Mouse (Mus musculus) myocyte (in vitro differentiated cells): ENCODE results near the gene Stk39. TPM values are rescaled to one million over a fixed set of nuclear protein-coding genes. Genes with fewer than 3 reads are reported as not detected.

Experiments
- H3K27me3 ChIP-seq: one replicate; pipeline ENCODE4 v1.6.1; 2011; ENCODE audit not compliant: control insufficient read depth, insufficient read depth, insufficient read length
- H3K36me3 ChIP-seq: one replicate; pipeline ENCODE4 v1.6.1; 2011; ENCODE audit not compliant: control insufficient read depth, insufficient read depth
- H3K4me2 ChIP-seq: one replicate; pipeline ENCODE4 v1.6.1; 2011; ENCODE audit warnings: low read depth, control low read depth
- H3K4me3 ChIP-seq: one replicate; pipeline ENCODE4 v1.5.1; 2011; ENCODE audit warnings: mild to moderate bottlenecking, control low read depth, moderate library complexity
- H3K79me2 ChIP-seq: one replicate; pipeline ENCODE4 v1.6.1; 2011; ENCODE audit not compliant: control insufficient read depth, insufficient read depth
- H3ac ChIP-seq: one replicate; pipeline ENCODE4 v1.6.1; 2011; ENCODE audit not compliant: control insufficient read depth, insufficient read length
- CEBPB ChIP-seq: IDR thresholded peaks from 2 replicates; pipeline ENCODE4 v1.6.1; 2011; ENCODE audit warnings: mild to moderate bottlenecking, moderate library complexity; ENCODE audit not compliant: poor library complexity, insufficient read depth, severe bottlenecking
- E2F4 ChIP-seq: IDR thresholded peaks from one replicate; pipeline ENCODE4 v1.6.1; 2011; ENCODE audit warnings: mild to moderate bottlenecking, control low read depth, moderate library complexity; ENCODE audit not compliant: insufficient read depth
- MAX ChIP-seq: IDR thresholded peaks from one replicate; pipeline ENCODE4 v1.6.1; 2011; ENCODE audit warnings: low read depth, mild to moderate bottlenecking, control low read depth
- MYOD1 ChIP-seq, 3 experiments: IDR thresholded peaks; one replicate each; pipeline ENCODE4 v1.6.1; 2011; ENCODE audit warnings: control low read depth in 2 of 3, low read depth in 2 of 3, mild to moderate bottlenecking in 2 of 3, moderate library complexity in 1 of 3; ENCODE audit not compliant: insufficient read length in 2 of 3, control insufficient read depth in 1 of 3
- MYOG ChIP-seq, 3 experiments: IDR thresholded peaks; one replicate each; pipeline ENCODE4 v1.6.1; 2011; ENCODE audit warnings: control low read depth in 2 of 3, low read depth in 2 of 3, mild to moderate bottlenecking in 2 of 3; ENCODE audit not compliant: insufficient read length in 2 of 3, control insufficient read depth in 1 of 3, insufficient read depth in 1 of 3
- POLR2A ChIP-seq: IDR thresholded peaks from one replicate; pipeline ENCODE4 v1.6.1; 2011; ENCODE audit warnings: low read depth, mild to moderate bottlenecking, control low read depth, moderate library complexity; ENCODE audit not compliant: insufficient read length
- POLR2AphosphoS2 ChIP-seq: IDR thresholded peaks from one replicate; pipeline ENCODE4 v1.6.1; 2011; ENCODE audit warnings: low read depth, control low read depth; ENCODE audit not compliant: insufficient read length
- REST ChIP-seq: IDR thresholded peaks from one replicate; pipeline ENCODE4 v1.6.1; 2011; ENCODE audit warnings: mild to moderate bottlenecking, control low read depth, moderate library complexity; ENCODE audit not compliant: insufficient read depth, insufficient read length
- SRF ChIP-seq: IDR thresholded peaks from one replicate; pipeline ENCODE4 v1.6.1; 2011; ENCODE audit warnings: low read depth; ENCODE audit not compliant: control insufficient read depth, insufficient read length
- TCF12 ChIP-seq: IDR thresholded peaks from one replicate; pipeline ENCODE4 v1.6.1; 2011; ENCODE audit warnings: mild to moderate bottlenecking, control low read depth; ENCODE audit not compliant: poor library complexity, insufficient read depth, severe bottlenecking
- TCF3 ChIP-seq: IDR thresholded peaks from one replicate; pipeline ENCODE4 v1.6.1; 2011; ENCODE audit warnings: low read depth, control low read depth; ENCODE audit not compliant: insufficient read length
- USF1 ChIP-seq: IDR thresholded peaks from one replicate; pipeline ENCODE4 v1.6.1; 2011; ENCODE audit warnings: low read depth, mild to moderate bottlenecking, control low read depth, moderate library complexity
- polyA plus RNA-seq: library from polyadenylated mRNA; unstranded; fragments of >200 nt; fragmentation: generic; extraction: Trizol; gene quantifications from one replicate; pipeline ENCODE4 v1.2.1, GENCODE M21; 2012; ENCODE audit warnings: missing spikeins

The Stk39 gene
- polyA plus RNA-seq, 1 experiment = 4.7 TPM

- no peaks in the 10 kb centered on the region for H3K27me3 ChIP-seq
- H3K4me3 ChIP-seq = no peak overlapping the region
- H3K4me2 ChIP-seq = no peak overlapping the region
- H3ac ChIP-seq = no peak overlapping the region
- TF ChIP-seq POLR2AphosphoS2 = no peak
- TF ChIP-seq MYOG (IDR thresholded peaks at IDR 0.05; ENCODE audit: control insufficient read depth in 1 of 3, insufficient read depth in 1 of 3, insufficient read length in 2 of 3, low read depth in 2 of 3) = no peak
- no peak for TF ChIP-seq REST
- no peak for TF ChIP-seq TCF3
- TF ChIP-seq USF1 = no peak
- no peaks in the 10 kb centered on the region for H3K36me3 ChIP-seq
- H3K79me2 ChIP-seq = no peaks in the 10 kb centered on the region
These were observed 35.8 kb downstream of the Stk39 start for GRCm38 (mm10) chr2:68436305-68436704.

GRCm38 (mm10) chr2:68435494-68436255 lies 36.4 kb downstream of the Stk39 start:
- H3K79me2 ChIP-seq = no peaks in the 10 kb centered on the region
- no peak overlapping the region for H3K4me3 ChIP-seq
- no peak overlapping the region for H3ac ChIP-seq
- H3K4me2 ChIP-seq = no peak overlapping the region
- TF ChIP-seq USF1 (no peak), TCF3 (no peak), CEBPB (no peak), MYOG (IDR thresholded peaks at IDR 0.05; ENCODE audit: control insufficient read depth in 1 of 3, insufficient read depth in 1 of 3, insufficient read length in 2 of 3, low read depth in 2 of 3) (no peak), POLR2AphosphoS2 (no peak), MYOD1 (IDR thresholded peaks at IDR 0.05; ENCODE audit: control insufficient read depth in 1 of 3, insufficient read length in 2 of 3, low read depth in 2 of 3) (no peak), POLR2A (no peak), SRF (no peak), E2F4 (no peak), REST (no peak), TCF12 (no peak), MAX (no peak)
- H3K27me3 ChIP-seq = no peaks in the 10 kb centered on the region
- H3K36me3 ChIP-seq = no peaks in the 10 kb centered on the region

- no peak overlapping the region for H3K4me3 ChIP-seq
- H3K79me2 ChIP-seq = no peaks in the 10 kb centered on the region
- H3K4me2 ChIP-seq = no peak overlapping the region
These were observed 37.1 kb downstream of the Stk39 start for GRCm38 (mm10) chr2:68434997-68435396.

GRCm38 (mm10) chr2:68434576-68434975 lies 37.5 kb downstream of the Stk39 start:
- no peaks in the 10 kb centered on the region for H3K36me3 ChIP-seq
- H3K4me2 ChIP-seq = no peak overlapping the region
- H3ac ChIP-seq = no peak overlapping the region
- H3K79me2 ChIP-seq = no peaks in the 10 kb centered on the region
- TF ChIP-seq E2F4 = no peak
- TF ChIP-seq MYOG (IDR thresholded peaks at IDR 0.05; ENCODE audit: control insufficient read depth in 1 of 3, insufficient read depth in 1 of 3, insufficient read length in 2 of 3, low read depth in 2 of 3) = no peak
- TF ChIP-seq TCF3 = no peak
- no peak for TF ChIP-seq CEBPB
- TF ChIP-seq TCF12 = no peak
- TF ChIP-seq POLR2A = no peak
- TF ChIP-seq POLR2AphosphoS2 = no peak
- TF ChIP-seq MYOD1 (IDR thresholded peaks at IDR 0.05; ENCODE audit: control insufficient read depth in 1 of 3, insufficient read length in 2 of 3, low read depth in 2 of 3) = no peak
- no peak for TF ChIP-seq SRF
- H3K27me3 ChIP-seq = no peaks in the 10 kb centered on the region
- no peak overlapping the region for H3K4me3 ChIP-seq

More at GRCm38 (mm10) chr2:68434997-68435396, 37.1 kb downstream of the Stk39 start:
- Histone ChIP-seq H3ac (no peak overlapping the region), H3K27me3 (no peaks in the 10 kb centered on the region), H3K36me3 (no peaks in the 10 kb centered on the region)
- TF ChIP-seq TCF3 (no peak), CEBPB (no peak), MYOD1 (IDR thresholded peaks at IDR 0.05; ENCODE audit: control insufficient read depth in 1 of 3, insufficient read length in 2 of 3, low read depth in 2 of 3) (no peak), TCF12 (no peak), E2F4 (no peak), MAX (no peak), SRF (no peak), MYOG (IDR thresholded peaks at IDR 0.05; ENCODE audit: control insufficient read depth in 1 of 3, insufficient read depth in 1 of 3, insufficient read length in 2 of 3, low read depth in 2 of 3) (no peak), POLR2A (no peak), POLR2AphosphoS2 (no peak), REST (no peak), USF1 (no peak)

- H3K27me3 ChIP-seq = no peaks in the 10 kb centered on the region
- no peaks in the 10 kb centered on the region for H3K36me3 ChIP-seq
- H3K79me2 ChIP-seq = no peaks in the 10 kb centered on the region
- H3K4me2 ChIP-seq = no peak overlapping the region
- H3K4me3 ChIP-seq = no peak overlapping the region
- TF ChIP-seq TCF3 (no peak), POLR2A (no peak), POLR2AphosphoS2 (no peak)
- H3ac ChIP-seq = no peak overlapping the region
These were observed 38.2 kb downstream of the Stk39 start for GRCm38 (mm10) chr2:68433736-68434312.
